Mouse (Mus musculus): ENCODE results near the gene 1700092M07Rik. TPM values are rescaled to one million over a fixed set of nuclear protein-coding genes. Genes with fewer than 3 reads are reported as not detected.

Gene 1700092M07Rik
- polyA plus RNA-seq, 1 experiment from 2014 or later, result 3.1 TPM

- WGBS, result 87% methylated on average over 7 of the region's 7 CpGs
- Histone ChIP-seq H3K4me2 (ENCODE audit: low read depth, low read length, severe bottlenecking) (no peak overlapping the region), H3K9ac (ENCODE audit: low read length) (no peak overlapping the region), H3K27ac (ENCODE audit: low read depth, low read length) (no peak overlapping the region), H3K9me3 (ENCODE audit: control insufficient read depth, low read length) (no peaks in the 10 kb centered on the region), H3K4me3 (ENCODE audit: low read depth, low read length) (no peak overlapping the region), H3K36me3 (ENCODE audit: control insufficient read depth, insufficient read depth, low read length) (peaks cover 18% of the 10 kb centered on the region), H3K4me1 (replicated peaks; ENCODE audit: control insufficient read depth, insufficient read depth, low read length) (no peaks in the 10 kb centered on the region; the same call in 1 of the 2 replicates), H3K27me3 (ENCODE audit: control insufficient read depth, insufficient read depth, low read length) (no peaks in the 10 kb centered on the region)
- no peak for ATAC-seq (replicated peaks; ENCODE audit: low FRiP score)
- no peak for DNase-seq (ENCODE audit: low spot score)
These were observed 34.3 kb upstream of the 1700092M07Rik start for GRCm38 (mm10) chr19:8706132-8706667.

GRCm38 (mm10) chr19:8706930-8707329 lies 33.6 kb upstream of the 1700092M07Rik start:
- H3K36me3 ChIP-seq (ENCODE audit: control insufficient read depth, insufficient read depth, low read length), result peaks cover 18% of the 10 kb centered on the region
- no peak overlapping the region for H3K9ac ChIP-seq (ENCODE audit: low read length)
- WGBS, result 93% methylated on average over 7 of the region's 7 CpGs
- no peak overlapping the region for H3K27ac ChIP-seq (ENCODE audit: low read depth, low read length)
- no peaks in the 10 kb centered on the region; the same call in 1 of the 2 replicates for H3K4me1 ChIP-seq (replicated peaks; ENCODE audit: control insufficient read depth, insufficient read depth, low read length)
- no peak for ATAC-seq (replicated peaks; ENCODE audit: low FRiP score)
- H3K4me2 ChIP-seq (ENCODE audit: low read depth, low read length, severe bottlenecking), result no peak overlapping the region
- DNase-seq (ENCODE audit: low spot score), result no peak
- no peak overlapping the region for H3K4me3 ChIP-seq (ENCODE audit: low read depth, low read length)
- no peaks in the 10 kb centered on the region for H3K9me3 ChIP-seq (ENCODE audit: control insufficient read depth, low read length)
- no peaks in the 10 kb centered on the region for H3K27me3 ChIP-seq (ENCODE audit: control insufficient read depth, insufficient read depth, low read length)

- no peaks in the 10 kb centered on the region for H3K27me3 ChIP-seq (ENCODE audit: control insufficient read depth, insufficient read depth, low read length)
- H3K4me1 ChIP-seq (replicated peaks; ENCODE audit: control insufficient read depth, insufficient read depth, low read length), result no peaks in the 10 kb centered on the region; the same call in 1 of the 2 replicates
- no peak overlapping the region for H3K27ac ChIP-seq (ENCODE audit: low read depth, low read length)
- 93% methylated on average over 8 of the region's 8 CpGs for WGBS
- H3K9ac ChIP-seq (ENCODE audit: low read length), result no peak overlapping the region
- peaks cover 18% of the 10 kb centered on the region for H3K36me3 ChIP-seq (ENCODE audit: control insufficient read depth, insufficient read depth, low read length)
- no peak overlapping the region for H3K4me2 ChIP-seq (ENCODE audit: low read depth, low read length, severe bottlenecking)
- DNase-seq (ENCODE audit: low spot score) (no peak), ATAC-seq (replicated peaks; ENCODE audit: low FRiP score) (no peak)
- H3K9me3 ChIP-seq (ENCODE audit: control insufficient read depth, low read length), result no peaks in the 10 kb centered on the region
- no peak overlapping the region for H3K4me3 ChIP-seq (ENCODE audit: low read depth, low read length)
These were observed 31.6 kb upstream of the 1700092M07Rik start for GRCm38 (mm10) chr19:8708954-8709353.

GRCm38 (mm10) chr19:8710057-8710456 lies 30.5 kb upstream of the 1700092M07Rik start:
- H3K36me3 ChIP-seq (ENCODE audit: control insufficient read depth, insufficient read depth, low read length), result peaks cover 18% of the 10 kb centered on the region
- H3K9ac ChIP-seq (ENCODE audit: low read length), result no peak overlapping the region
- no peaks in the 10 kb centered on the region for H3K27me3 ChIP-seq (ENCODE audit: control insufficient read depth, insufficient read depth, low read length)
- no peak overlapping the region for H3K4me3 ChIP-seq (ENCODE audit: low read depth, low read length)
- H3K27ac ChIP-seq (ENCODE audit: low read depth, low read length), result no peak overlapping the region
- no peak for ATAC-seq (replicated peaks; ENCODE audit: low FRiP score)
- WGBS, result 97% methylated on average over 2 of the region's 2 CpGs
- DNase-seq (ENCODE audit: low spot score), result no peak
- H3K4me2 ChIP-seq (ENCODE audit: low read depth, low read length, severe bottlenecking), result no peak overlapping the region
- peaks cover 2% of the 10 kb centered on the region; the same call in 1 of the 2 replicates for H3K4me1 ChIP-seq (replicated peaks; ENCODE audit: control insufficient read depth, insufficient read depth, low read length)
- H3K9me3 ChIP-seq (ENCODE audit: control insufficient read depth, low read length), result no peaks in the 10 kb centered on the region

GRCm38 (mm10) chr19:8711506-8711905 lies 29.0 kb upstream of the 1700092M07Rik start:
- Histone ChIP-seq H3K27ac (ENCODE audit: low read depth, low read length) (no peak overlapping the region), H3K9ac (ENCODE audit: low read length) (peak overlapping the region; percentile 94), H3K4me3 (ENCODE audit: low read depth, low read length) (peak overlapping the region; percentile 89), H3K36me3 (ENCODE audit: control insufficient read depth, insufficient read depth, low read length) (peaks cover 18% of the 10 kb centered on the region), H3K4me1 (replicated peaks; ENCODE audit: control insufficient read depth, insufficient read depth, low read length) (peaks cover 2% of the 10 kb centered on the region; the same call in 1 of the 2 replicates), H3K9me3 (ENCODE audit: control insufficient read depth, low read length) (no peaks in the 10 kb centered on the region), H3K4me2 (ENCODE audit: low read depth, low read length, severe bottlenecking) (peak overlapping the region; percentile 59), H3K27me3 (ENCODE audit: control insufficient read depth, insufficient read depth, low read length) (no peaks in the 10 kb centered on the region)
- no peak for DNase-seq (ENCODE audit: low spot score)
- 87% methylated on average over 4 of the region's 4 CpGs for WGBS
- no peak for ATAC-seq (replicated peaks; ENCODE audit: low FRiP score)

- Histone ChIP-seq H3K9ac (ENCODE audit: low read length) (peak overlapping the region; percentile 94), H3K4me2 (ENCODE audit: low read depth, low read length, severe bottlenecking) (peak overlapping the region; percentile 59), H3K36me3 (ENCODE audit: control insufficient read depth, insufficient read depth, low read length) (peaks cover 18% of the 10 kb centered on the region), H3K9me3 (ENCODE audit: control insufficient read depth, low read length) (no peaks in the 10 kb centered on the region), H3K4me1 (replicated peaks; ENCODE audit: control insufficient read depth, insufficient read depth, low read length) (peaks cover 2% of the 10 kb centered on the region; the same call in 1 of the 2 replicates), H3K27me3 (ENCODE audit: control insufficient read depth, insufficient read depth, low read length) (no peaks in the 10 kb centered on the region), H3K4me3 (ENCODE audit: low read depth, low read length) (peak overlapping the region; percentile 89), H3K27ac (ENCODE audit: low read depth, low read length) (peak overlapping the region; percentile 62; the same call in 1 of the 2 replicates)
- 71% methylated on average over 10 of the region's 10 CpGs for WGBS
- DNase-seq (ENCODE audit: low spot score) (no peak), ATAC-seq (replicated peaks; ENCODE audit: low FRiP score) (no peak)
These were observed 28.3 kb upstream of the 1700092M07Rik start for GRCm38 (mm10) chr19:8711949-8712869.

GRCm38 (mm10) chr19:8712870-8713305 lies 27.6 kb upstream of the 1700092M07Rik start:
- peak; percentile 80 for ATAC-seq (replicated peaks; ENCODE audit: low FRiP score)
- peak overlapping the region; percentile 62 for H3K27ac ChIP-seq (ENCODE audit: low read depth, low read length)
- DNase-seq (ENCODE audit: low spot score), result peak; percentile 88
- peak overlapping the region; percentile 59 for H3K4me2 ChIP-seq (ENCODE audit: low read depth, low read length, severe bottlenecking)
- peak overlapping the region; percentile 89 for H3K4me3 ChIP-seq (ENCODE audit: low read depth, low read length)
- H3K27me3 ChIP-seq (ENCODE audit: control insufficient read depth, insufficient read depth, low read length), result no peaks in the 10 kb centered on the region
- WGBS, result under 1% methylated on average over 13 of the region's 13 CpGs
- peaks cover 16% of the 10 kb centered on the region for H3K36me3 ChIP-seq (ENCODE audit: control insufficient read depth, insufficient read depth, low read length)
- peaks cover 2% of the 10 kb centered on the region; the same call in 1 of the 2 replicates for H3K4me1 ChIP-seq (replicated peaks; ENCODE audit: control insufficient read depth, insufficient read depth, low read length)
- peak overlapping the region; percentile 94 for H3K9ac ChIP-seq (ENCODE audit: low read length)
- H3K9me3 ChIP-seq (ENCODE audit: control insufficient read depth, low read length), result no peaks in the 10 kb centered on the region

GRCm38 (mm10) chr19:8713306-8713996 lies 27.1 kb upstream of the 1700092M07Rik start:
- WGBS, result under 1% methylated on average over 51 of the region's 51 CpGs
- H3K27ac ChIP-seq (ENCODE audit: low read depth, low read length), result peak overlapping the region; percentile 62
- peaks cover 2% of the 10 kb centered on the region; the same call in 1 of the 2 replicates for H3K4me1 ChIP-seq (replicated peaks; ENCODE audit: control insufficient read depth, insufficient read depth, low read length)
- H3K9ac ChIP-seq (ENCODE audit: low read length), result peak overlapping the region; percentile 94
- H3K36me3 ChIP-seq (ENCODE audit: control insufficient read depth, insufficient read depth, low read length), result peaks cover 10% of the 10 kb centered on the region
- H3K4me2 ChIP-seq (ENCODE audit: low read depth, low read length, severe bottlenecking), result peak overlapping the region; percentile 59
- DNase-seq (ENCODE audit: low spot score) (peak; percentile 96), ATAC-seq (replicated peaks; ENCODE audit: low FRiP score) (peak; percentile 95)
- H3K9me3 ChIP-seq (ENCODE audit: control insufficient read depth, low read length), result no peaks in the 10 kb centered on the region
- peak overlapping the region; percentile 89 for H3K4me3 ChIP-seq (ENCODE audit: low read depth, low read length)
- no peaks in the 10 kb centered on the region for H3K27me3 ChIP-seq (ENCODE audit: control insufficient read depth, insufficient read depth, low read length)
